Mouse (Mus musculus): ENCODE results near the gene Sox4. TPM values are rescaled to one million over a fixed set of nuclear protein-coding genes. Genes with fewer than 3 reads are reported as not detected.
A peak's percentile ranks its signal among the peaks of the same experiment; 100 is the strongest.

Sox4 gene
- polyA plus RNA-seq (2016; fragmentation: Nextera tagmentation; extraction: Ambion mirVana) = 142 and 153 TPM in 2 replicates

- no peaks in the 10 kb centered on the region for H3K27me3 ChIP-seq
- peak within 1 kb of the TSS; percentile 98 for H3K4me3 ChIP-seq
- H3K27ac ChIP-seq = peak within 1 kb of the TSS; percentile 100
- under 1% methylated on average over 19 of the region's 19 CpGs for WGBS
- ATAC-seq (ENCODE audit: insufficient number of reproducible peaks, insufficient read depth, low FRiP score, low TSS enrichment) = peak; percentile 84
- peak within 1 kb of the TSS; percentile 100 for H3K9ac ChIP-seq
- H3K4me2 ChIP-seq (replicated peaks) = peak within 1 kb of the TSS; percentile 46
- no peaks in the 10 kb centered on the region for H3K9me3 ChIP-seq
- H3K4me1 ChIP-seq = peaks cover 3% of the 10 kb centered on the region; the same call in 1 of the 2 replicates
- H3K36me3 ChIP-seq = no peaks in the 10 kb centered on the region; the same call in 1 of the 2 replicates
Observed at GRCm38 (mm10) chr13:28953581-28953991, at the start of gene Sox4. TSS of gene Sox4 (minus strand) at chr13:28953713.

- WGBS = 63% methylated on average over 7 of the region's 7 CpGs
- Histone ChIP-seq H3K27ac (no peak overlapping the region), H3K27me3 (no peaks in the 10 kb centered on the region), H3K4me1 (peaks cover 8% of the 10 kb centered on the region), H3K9me3 (no peaks in the 10 kb centered on the region), H3K36me3 (no peaks in the 10 kb centered on the region), H3K4me3 (no peak overlapping the region), H3K4me2 (replicated peaks) (no peak overlapping the region), H3K9ac (no peak overlapping the region)
- ATAC-seq (ENCODE audit: insufficient number of reproducible peaks, insufficient read depth, low FRiP score, low TSS enrichment) = no peak
Observed at GRCm38 (mm10) chr13:28991899-28992664, 38.6 kb upstream of the Sox4 start.

GRCm38 (mm10) chr13:28988751-28989703 is 35.5 kb upstream of the Sox4 start:
- no peak for ATAC-seq (ENCODE audit: insufficient number of reproducible peaks, insufficient read depth, low FRiP score, low TSS enrichment)
- no peaks in the 10 kb centered on the region for H3K9me3 ChIP-seq
- no peak overlapping the region for H3K27ac ChIP-seq
- H3K36me3 ChIP-seq = no peaks in the 10 kb centered on the region
- no peak overlapping the region for H3K4me3 ChIP-seq
- no peaks in the 10 kb centered on the region for H3K27me3 ChIP-seq
- 26% methylated on average over 16 of the region's 16 CpGs for WGBS
- no peak overlapping the region for H3K9ac ChIP-seq
- H3K4me2 ChIP-seq (replicated peaks) = no peak overlapping the region
- H3K4me1 ChIP-seq = peaks cover 8% of the 10 kb centered on the region

- ATAC-seq (ENCODE audit: insufficient number of reproducible peaks, insufficient read depth, low FRiP score, low TSS enrichment) = no peak
- H3K9ac ChIP-seq = no peak overlapping the region
Observed at GRCm38 (mm10) chr13:28980681-28981080, 27.2 kb upstream of the Sox4 start.

GRCm38 (mm10) chr13:28975011-28975410 is 21.5 kb upstream of the Sox4 start:
- Histone ChIP-seq H3K4me3 (no peak overlapping the region), H3K27me3 (no peaks in the 10 kb centered on the region), H3K36me3 (no peaks in the 10 kb centered on the region), H3K27ac (no peak overlapping the region), H3K4me1 (no peaks in the 10 kb centered on the region), H3K4me2 (replicated peaks) (no peak overlapping the region), H3K9ac (no peak overlapping the region), H3K9me3 (no peaks in the 10 kb centered on the region)
- no peak for ATAC-seq (ENCODE audit: insufficient number of reproducible peaks, insufficient read depth, low FRiP score, low TSS enrichment)
- 89% methylated on average over 4 of the region's 4 CpGs for WGBS

More at GRCm38 (mm10) chr13:28980681-28981080, 27.2 kb upstream of the Sox4 start:
- Histone ChIP-seq H3K4me2 (replicated peaks) (no peak overlapping the region), H3K27ac (no peak overlapping the region), H3K4me3 (no peak overlapping the region), H3K27me3 (no peaks in the 10 kb centered on the region), H3K9me3 (no peaks in the 10 kb centered on the region), H3K36me3 (no peaks in the 10 kb centered on the region), H3K4me1 (no peaks in the 10 kb centered on the region)
- 57% methylated on average over 4 of the region's 4 CpGs for WGBS

- no peak overlapping the region for H3K9ac ChIP-seq
- ATAC-seq (ENCODE audit: insufficient number of reproducible peaks, insufficient read depth, low FRiP score, low TSS enrichment) = no peak
- no peaks in the 10 kb centered on the region for H3K36me3 ChIP-seq
- no peaks in the 10 kb centered on the region for H3K9me3 ChIP-seq
- H3K27ac ChIP-seq = no peak overlapping the region
- 63% methylated on average over 5 of the region's 5 CpGs for WGBS
- H3K4me3 ChIP-seq = no peak overlapping the region
- no peaks in the 10 kb centered on the region for H3K27me3 ChIP-seq
- H3K4me1 ChIP-seq = no peaks in the 10 kb centered on the region
- H3K4me2 ChIP-seq (replicated peaks) = no peak overlapping the region
Observed at GRCm38 (mm10) chr13:28974597-28974996, 21.1 kb upstream of the Sox4 start.

GRCm38 (mm10) chr13:28960916-28961315 is 7.4 kb upstream of the Sox4 start:
- Histone ChIP-seq H3K4me3 (no peak overlapping the region), H3K4me1 (0 out of 2 replicates have a peak, but pooled peaks cover 7% of the 10 kb centered on the region), H3K4me2 (replicated peaks) (no peak overlapping the region), H3K9ac (no peak overlapping the region), H3K27me3 (no peaks in the 10 kb centered on the region), H3K27ac (no peak overlapping the region), H3K9me3 (no peaks in the 10 kb centered on the region), H3K36me3 (no peaks in the 10 kb centered on the region)
- no peak for ATAC-seq (ENCODE audit: insufficient number of reproducible peaks, insufficient read depth, low FRiP score, low TSS enrichment)
- 97% methylated on average over 8 of the region's 8 CpGs for WGBS

GRCm38 (mm10) chr13:28959458-28959978 is 6.0 kb upstream of the Sox4 start:
- H3K9ac ChIP-seq = peak overlapping the region; percentile 59
- no peaks in the 10 kb centered on the region for H3K27me3 ChIP-seq
- peak overlapping the region; percentile 97 for H3K4me2 ChIP-seq (replicated peaks)
- peak overlapping the region; percentile 89; the same call in 1 of the 2 replicates for H3K27ac ChIP-seq
- no peaks in the 10 kb centered on the region for H3K36me3 ChIP-seq
- whole genome bisulfite sequencing = 2% methylated on average over 31 of the region's 31 CpGs
- peak overlapping the region; percentile 53 for H3K4me3 ChIP-seq
- ATAC-seq (ENCODE audit: insufficient number of reproducible peaks, insufficient read depth, low FRiP score, low TSS enrichment) = peak; percentile 65
- 0 out of 2 replicates have a peak, but pooled peaks cover 7% of the 10 kb centered on the region for H3K4me1 ChIP-seq
- H3K9me3 ChIP-seq = no peaks in the 10 kb centered on the region

- H3K4me1 ChIP-seq = 0 out of 2 replicates have a peak, but pooled peaks cover 7% of the 10 kb centered on the region
- no peak for ATAC-seq (ENCODE audit: insufficient number of reproducible peaks, insufficient read depth, low FRiP score, low TSS enrichment)
- H3K27me3 ChIP-seq = no peaks in the 10 kb centered on the region
- peak overlapping the region; percentile 53 for H3K4me3 ChIP-seq
- no peaks in the 10 kb centered on the region for H3K9me3 ChIP-seq
- peak overlapping the region; percentile 59 for H3K9ac ChIP-seq
- H3K4me2 ChIP-seq (replicated peaks) = peak overlapping the region; percentile 97
- H3K27ac ChIP-seq = peak overlapping the region; percentile 89
- 0% methylated on average over 17 of the region's 17 CpGs for WGBS
- no peaks in the 10 kb centered on the region for H3K36me3 ChIP-seq
Observed at GRCm38 (mm10) chr13:28959068-28959440, 5.5 kb upstream of the Sox4 start.

- 1% methylated on average over 54 of the region's 54 CpGs for WGBS
Observed at GRCm38 (mm10) chr13:28958211-28959067, 4.9 kb upstream of the Sox4 start.

More at GRCm38 (mm10) chr13:28958211-28959067, 4.9 kb upstream of the Sox4 start:
- peak; percentile 72 for ATAC-seq (ENCODE audit: insufficient number of reproducible peaks, insufficient read depth, low FRiP score, low TSS enrichment)
- Histone ChIP-seq H3K27ac (peak overlapping the region; percentile 89), H3K9ac (peak overlapping the region; percentile 59), H3K9me3 (no peaks in the 10 kb centered on the region), H3K27me3 (no peaks in the 10 kb centered on the region), H3K4me3 (peak overlapping the region; percentile 53), H3K4me1 (0 out of 2 replicates have a peak, but pooled peaks cover 7% of the 10 kb centered on the region), H3K36me3 (no peaks in the 10 kb centered on the region), H3K4me2 (replicated peaks) (peak overlapping the region; percentile 97)
